Mouse (Mus musculus) embryo, embryonic 11.5 days (tissue): Measurements from ENCODE around the gene 2210016L21Rik.

ENCODE experiments used
- DNase-seq: peaks from one replicate; pipeline ENCODE4 v3.0.0-alpha.2; 2012; ENCODE audit warnings: low read depth, low spot score

2210016L21Rik gene

GRCm38 (mm10) chr5:114978473-114978872 lies 36.5 kb downstream of the 2210016L21Rik start:
- DNase-seq = no peak

DNA sequence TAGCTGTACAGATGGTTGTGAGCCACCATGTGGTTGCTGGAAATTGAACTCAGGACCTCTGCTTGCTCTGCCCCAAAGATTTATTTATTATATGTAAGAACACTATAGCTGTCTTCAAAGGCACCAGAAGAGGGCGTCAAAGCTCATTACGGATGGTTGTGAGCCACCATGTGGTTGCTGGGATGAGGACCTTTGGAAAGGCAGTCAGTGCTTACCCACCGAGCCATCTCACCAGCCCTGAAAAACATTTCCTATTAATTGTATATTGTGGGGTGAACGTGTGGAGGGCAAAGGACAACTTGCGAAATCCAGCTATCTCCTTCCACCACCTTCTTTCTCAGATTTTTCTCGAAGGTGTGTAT lies 36.9 kb downstream of the 2210016L21Rik start:
- DNase-seq = peak; percentile 27

GRCm38 (mm10) chr5:114979250-114980121 lies 37.5 kb downstream of the 2210016L21Rik start:
- peak; percentile 53 for DNase-seq

DNA sequence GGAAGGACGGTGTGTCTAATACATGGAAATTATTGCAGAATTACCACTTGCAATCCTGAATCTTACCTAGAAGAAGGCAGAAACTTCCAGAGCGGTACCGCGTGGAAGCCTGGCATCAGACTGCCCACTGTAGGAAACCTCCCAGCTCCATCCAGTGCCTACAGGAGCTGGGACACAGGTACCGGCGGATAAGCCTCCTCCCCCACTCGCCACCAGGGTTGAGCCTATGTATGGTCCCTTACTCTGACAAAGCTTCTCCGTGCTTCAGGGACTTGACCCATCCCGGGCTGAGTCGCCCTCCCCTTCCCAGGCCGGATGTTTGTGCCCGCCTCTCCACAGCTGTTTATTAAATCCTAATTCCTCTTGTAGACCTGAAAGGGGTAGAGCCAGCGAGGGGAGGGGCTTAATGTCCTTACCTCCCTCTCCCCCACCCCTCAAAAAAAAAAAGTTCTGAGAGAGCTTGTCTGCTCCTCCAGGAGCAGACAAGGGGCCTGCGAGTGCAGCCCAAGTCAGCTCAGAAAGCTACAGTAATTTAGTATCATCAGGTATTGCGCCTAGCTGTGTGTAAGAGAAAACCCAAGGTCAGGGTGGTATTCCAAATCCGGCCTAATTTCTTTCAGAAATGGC lies 38.3 kb downstream of the 2210016L21Rik start:
- DNase-seq = no peak

DNA sequence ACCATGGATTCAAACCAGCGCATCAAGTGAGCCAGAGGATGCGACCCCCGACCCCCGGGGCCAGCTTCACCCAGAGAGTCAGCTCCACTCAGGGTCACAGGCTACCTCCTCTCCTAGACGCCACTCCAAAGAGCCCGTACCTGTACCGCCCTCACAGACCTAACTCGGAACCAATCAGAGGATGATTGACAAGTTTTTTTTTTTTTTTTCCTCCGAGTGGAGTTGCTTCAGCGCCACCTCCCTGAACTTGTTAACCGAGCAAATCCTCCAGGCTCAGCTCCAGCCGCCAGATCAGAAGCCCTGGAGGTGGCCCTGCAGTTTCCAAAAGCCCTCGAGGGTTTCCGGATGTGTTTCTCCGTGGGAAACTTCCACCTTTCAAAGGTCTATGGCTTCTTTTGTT lies 40.0 kb downstream of the 2210016L21Rik start:
- no peak for DNase-seq

GRCm38 (mm10) chr5:114985074-114985473 lies 43.1 kb downstream of the 2210016L21Rik start:
- no peak for DNase-seq

DNA sequence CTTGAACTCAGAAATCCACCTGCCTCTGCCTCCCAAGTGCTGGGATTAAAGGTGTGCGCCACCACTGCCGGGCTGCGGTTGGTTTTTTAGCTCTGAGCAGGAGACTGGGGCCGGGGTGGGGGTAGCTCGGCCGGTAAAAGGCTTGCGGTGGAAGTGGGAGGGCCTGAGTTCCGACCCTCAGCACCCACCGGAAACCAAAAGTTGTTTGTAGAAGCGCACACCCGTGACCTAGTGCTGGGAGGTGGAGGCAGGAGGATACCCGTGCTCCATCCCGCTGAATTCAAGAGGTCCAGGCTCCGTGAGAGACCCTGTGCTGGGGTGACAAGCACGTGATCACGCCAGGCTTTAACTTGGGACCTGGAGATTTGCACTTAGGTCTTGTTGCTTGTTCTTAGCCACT lies 54.5 kb downstream of the 2210016L21Rik start:
- no peak for DNase-seq

DNA sequence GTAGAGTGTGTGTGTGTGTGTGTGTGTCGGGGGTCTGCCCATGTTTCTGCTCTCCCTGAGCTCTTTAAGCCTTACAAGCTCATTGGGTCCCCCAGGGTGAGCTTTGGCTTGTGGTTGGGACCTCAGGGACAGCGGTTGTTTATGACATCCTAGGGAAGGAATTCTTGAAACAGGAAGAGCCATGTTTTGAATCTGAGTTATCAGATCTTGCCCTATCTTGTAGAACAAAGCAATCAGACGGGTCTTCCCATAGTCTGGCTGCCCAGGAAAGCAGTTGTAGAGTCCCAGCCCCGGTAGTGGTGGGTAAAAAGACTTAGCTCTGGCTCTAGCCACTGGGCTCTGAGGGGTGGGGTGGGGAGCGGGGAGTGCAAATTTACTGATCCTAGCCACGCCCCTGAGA lies 55.4 kb downstream of the 2210016L21Rik start:
- DNase-seq = no peak
